Mouse (Mus musculus) frontal cortex, postnatal 14 days (tissue): ENCODE measurements at regions not wholly inside any gene's neighbourhood (a gene's known extent, or its start where the extent isn't known, plus 50 kb on each side); places are given as distances from the start of the nearest gene placed in this dataset.

Experiments used
- DNase-seq, 2 experiments: peaks; one replicate each; pipeline ENCODE4 v3.0.0; 2022; ENCODE audit warnings: low spot score in 2 of 2

DNA sequence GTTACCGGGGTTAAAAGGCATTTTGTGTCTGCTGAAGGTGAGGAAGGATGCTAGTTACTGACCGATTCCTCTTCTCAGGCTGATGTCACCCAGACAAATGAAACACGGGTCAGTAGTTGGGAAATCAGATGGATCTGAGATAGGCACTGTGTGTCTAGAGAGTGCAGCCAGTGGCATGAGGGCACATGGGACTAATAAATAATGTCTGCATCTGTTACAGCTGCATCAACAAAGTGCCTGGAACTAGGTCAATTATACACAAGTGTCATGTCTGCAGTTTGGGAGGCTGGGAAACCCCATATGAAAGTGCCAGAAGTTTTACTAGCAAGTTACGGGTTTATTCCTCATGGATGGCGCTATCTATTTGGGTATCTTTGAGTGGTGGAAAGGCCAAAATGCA is 68.8 kb downstream of the Cxcl12 start:
- no peak for DNase-seq

DNA sequence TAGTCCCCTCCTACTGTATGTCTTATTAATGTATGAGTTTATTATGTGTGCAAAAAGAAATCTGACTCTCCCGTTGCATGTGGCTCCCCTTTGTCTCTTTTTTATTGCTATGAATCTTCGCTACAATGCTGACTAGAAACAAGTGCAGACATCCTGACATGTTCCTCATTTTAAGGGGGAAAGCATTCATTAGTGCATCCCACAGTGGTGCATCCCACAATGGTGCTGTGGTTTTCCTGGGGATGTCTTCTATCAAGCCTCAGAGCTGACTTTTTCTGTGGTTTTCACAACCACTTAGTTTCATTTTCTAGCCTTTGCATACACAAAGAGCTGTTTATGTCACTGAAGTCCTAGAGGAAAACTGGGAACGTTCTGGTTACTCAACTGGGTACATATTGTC is 72.9 kb downstream of the Cxcl12 start:
- DNase-seq, result no peak

DNA sequence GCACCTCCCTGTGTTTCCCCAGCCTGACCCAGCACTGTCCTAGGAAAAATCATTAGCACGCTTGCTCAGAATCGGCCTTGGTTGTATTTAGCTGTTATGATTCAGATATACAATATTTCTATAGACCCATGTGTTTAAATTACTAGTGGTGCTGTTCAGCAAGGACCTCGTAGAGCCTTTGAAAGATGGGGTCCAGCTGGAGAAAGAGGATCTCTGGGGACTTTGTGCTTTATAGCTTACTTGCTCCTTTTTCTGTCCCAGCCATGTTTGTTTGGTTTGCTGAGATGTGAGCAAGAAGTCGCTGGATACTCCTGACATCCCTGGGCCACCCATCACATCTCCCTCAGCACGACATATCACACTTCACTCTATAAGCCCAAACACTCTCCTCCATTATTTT is 77.1 kb downstream of the Cxcl12 start:
- no peak for DNase-seq

DNA sequence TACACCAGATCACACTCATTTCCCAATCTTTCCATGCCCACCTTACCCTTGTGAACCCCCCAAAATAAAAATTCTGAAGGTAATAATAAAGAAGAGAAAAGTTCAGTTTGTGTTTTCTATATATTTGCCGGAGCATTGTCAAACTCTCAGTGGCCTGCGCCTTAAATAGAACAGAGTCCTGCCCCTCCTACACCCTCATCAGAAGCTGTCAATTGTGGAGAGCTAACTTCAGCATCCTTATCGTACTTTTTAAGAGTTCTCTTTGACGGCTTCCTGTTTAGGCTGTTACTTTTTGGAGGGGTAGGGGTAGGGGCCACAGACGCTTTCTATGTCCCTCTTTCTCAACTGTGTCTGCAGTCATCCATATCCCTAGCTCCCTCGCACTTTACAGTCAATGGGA is 77.5 kb downstream of the Cxcl12 start:
- DNase-seq, result no peak

DNA sequence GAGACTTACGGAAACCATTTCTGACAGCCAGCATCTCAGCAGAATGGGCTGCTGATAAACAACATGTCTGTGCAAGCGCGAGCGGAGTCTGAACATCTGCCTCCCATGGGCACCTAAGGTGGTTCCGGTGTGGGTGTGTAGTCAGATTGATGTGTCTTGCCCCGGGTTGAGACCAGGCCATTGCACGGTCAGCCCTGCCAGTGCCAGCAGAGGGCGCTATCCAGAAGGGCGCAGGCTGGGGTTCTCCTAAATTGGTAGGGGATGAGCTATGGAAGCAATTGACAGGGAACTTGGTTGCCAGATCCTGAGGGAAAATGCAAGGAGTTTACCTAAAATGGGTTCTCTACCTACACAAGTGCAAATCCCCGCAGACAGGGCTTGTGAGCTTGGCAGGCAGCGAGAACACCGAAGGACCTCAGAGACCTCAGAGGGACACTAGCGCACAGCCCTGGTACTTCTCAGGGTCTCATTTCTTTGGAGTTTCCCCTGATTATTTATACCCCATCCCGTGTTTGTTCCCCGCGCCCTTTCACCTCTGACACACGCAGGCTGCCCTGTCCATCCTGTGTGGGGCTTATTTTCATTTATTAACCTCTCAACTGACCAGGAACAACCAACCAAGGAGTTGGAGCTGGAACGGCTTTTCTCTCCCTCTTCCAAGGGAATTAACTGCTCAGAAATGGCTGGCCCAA is 81.0 kb downstream of the Cxcl12 start:
- no peak for DNase-seq

DNA sequence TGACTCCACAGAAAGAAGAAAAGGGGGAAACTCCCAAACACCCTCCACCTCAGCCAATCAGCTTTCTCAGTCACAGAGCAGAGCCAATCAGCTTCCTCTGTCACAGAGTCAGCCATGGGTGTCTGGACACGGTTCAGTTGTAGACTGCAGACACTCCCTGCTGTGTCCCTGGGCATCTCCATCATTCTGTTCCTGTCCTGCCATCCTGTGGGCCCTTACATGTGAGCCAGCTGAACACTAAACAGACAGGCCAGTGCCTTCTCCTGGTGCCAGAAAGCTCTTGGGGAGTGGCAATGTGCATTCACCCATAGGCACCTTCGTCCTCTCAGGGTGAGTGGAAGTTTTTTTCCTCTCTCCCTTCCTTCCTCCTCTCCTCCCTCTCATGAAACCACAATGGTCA is 81.7 kb downstream of the Cxcl12 start:
- no peak for DNase-seq

DNA sequence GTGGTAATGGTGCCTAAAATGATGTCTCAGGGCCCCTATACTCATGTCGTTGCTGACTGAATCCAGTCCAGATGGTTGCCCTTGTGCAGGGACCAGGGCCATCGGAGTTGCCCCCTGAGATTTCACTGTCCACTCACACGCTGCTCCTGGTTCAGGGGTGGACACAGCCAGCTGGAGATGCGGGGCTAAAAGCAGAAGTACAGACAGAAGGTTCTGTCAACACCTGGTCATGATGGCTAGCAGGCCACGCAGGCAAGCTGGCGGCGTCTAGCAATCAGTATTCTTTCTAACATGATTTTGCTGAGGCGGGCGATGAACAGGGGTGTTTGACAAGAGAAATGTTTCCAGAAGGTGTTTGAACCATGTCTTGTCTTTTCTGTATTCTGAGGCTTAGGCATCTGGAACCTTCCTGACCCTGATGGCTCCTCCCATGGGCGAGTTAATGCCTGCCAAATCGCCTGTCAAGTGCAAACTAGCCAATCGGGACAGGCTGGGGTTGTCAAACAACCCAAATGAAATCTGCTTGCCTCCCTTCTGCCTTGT is 83.1 kb downstream of the Cxcl12 start:
- DNase-seq, result no peak

DNA sequence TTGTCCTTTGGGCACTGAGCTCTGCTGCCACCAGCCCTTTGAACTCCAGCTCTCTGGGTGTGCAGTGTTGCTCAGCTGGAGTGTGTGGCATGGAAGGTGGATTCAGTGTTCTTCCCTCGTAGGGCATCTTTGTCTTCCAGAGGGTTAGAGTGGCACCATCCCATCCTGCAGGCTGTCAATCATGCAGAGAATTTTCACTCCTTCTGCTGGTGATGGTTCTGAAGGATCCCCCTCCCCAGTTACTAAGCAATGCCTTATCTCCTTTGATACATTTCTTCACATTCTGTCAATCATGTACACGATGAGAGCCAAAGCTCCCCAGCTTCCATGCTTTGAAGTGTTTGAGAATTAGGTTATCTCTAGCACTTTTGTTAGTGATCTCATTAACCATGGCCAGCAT is 84.0 kb downstream of the Cxcl12 start:
- no peak for DNase-seq

DNA sequence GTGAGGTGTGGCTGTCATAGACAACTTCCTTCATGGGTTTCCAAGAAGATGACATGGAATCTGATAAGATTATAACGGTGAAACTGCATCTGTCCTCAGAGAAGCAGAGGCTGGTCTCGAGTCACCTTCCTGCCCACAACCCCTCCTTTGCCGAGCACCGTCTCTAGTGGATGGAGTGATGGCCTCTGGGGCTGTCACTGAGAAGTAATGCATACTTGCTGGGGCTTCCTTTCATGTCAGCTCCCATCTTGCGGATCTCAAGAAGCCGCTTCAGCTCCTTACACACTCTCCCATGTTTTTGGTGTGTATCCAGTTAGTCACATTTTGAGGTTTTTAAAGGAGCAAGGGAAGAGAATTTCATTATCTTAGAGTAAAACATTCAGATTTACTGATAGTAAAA is 84.7 kb downstream of the Cxcl12 start:
- no peak for DNase-seq

DNA sequence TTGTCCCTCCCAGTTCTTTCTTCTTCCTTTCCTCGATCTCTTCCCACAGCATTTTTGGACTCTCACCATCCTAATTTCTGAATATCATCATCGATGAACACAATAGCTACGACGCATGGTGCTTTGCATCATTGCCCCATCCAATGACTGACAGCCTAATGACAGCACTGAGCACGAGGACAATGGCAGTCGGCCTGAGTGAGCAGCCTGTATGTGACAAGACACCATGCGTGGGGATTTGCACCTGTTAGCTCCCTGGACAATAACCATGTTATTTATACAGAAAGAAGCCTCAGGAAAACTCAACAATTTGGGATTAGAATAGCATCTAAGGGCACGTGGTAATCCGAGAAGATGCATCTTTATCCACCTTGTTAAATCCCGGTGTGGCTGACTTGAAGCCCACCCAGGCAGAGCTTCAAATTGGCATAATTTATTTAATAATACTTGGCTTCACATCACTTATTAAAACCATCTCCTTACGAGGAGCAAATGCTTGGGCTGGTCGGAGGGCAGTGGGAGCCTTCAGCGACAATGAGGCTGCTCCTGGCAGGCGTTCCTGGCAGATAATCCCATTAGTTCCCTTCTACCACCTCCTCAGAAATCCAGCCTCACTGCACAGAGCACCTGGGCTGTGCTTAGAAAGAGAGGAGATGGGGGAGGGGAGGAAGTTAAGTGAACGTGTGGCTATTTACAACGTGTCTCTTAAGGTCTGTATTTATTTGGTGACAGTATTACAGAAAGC is 85.4 kb downstream of the Cxcl12 start:
- DNase-seq, result no peak

DNA sequence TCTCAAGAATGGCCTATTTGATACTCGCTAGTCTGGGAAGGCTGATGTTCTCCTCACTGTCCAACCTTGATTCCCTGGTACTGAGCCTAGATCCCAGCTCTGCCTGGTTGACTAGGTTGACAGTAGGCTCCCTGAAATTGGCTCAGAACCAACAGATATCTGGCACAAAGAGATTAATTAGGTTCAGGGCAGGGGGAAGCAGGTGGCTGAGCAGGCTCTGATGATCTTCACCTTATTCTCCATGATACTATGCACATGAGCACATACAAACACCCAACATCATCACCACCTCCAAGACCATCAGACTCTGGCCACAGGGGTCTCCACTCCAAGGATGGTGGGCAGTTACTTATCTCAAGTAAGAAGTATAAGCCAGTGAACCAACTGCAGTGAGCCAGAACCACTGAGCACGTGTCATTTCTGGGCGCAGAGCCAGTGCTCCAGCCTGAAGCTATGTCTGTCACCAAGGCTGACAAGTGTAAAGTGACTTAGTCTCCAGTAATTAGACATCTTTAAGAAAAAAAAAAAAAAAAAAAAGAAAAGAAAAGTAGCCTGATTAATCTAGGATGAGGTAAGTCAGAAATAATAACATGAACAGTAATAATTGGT is 86.4 kb downstream of the Cxcl12 start:
- DNase-seq, result peak; percentile 54 to 59

DNA sequence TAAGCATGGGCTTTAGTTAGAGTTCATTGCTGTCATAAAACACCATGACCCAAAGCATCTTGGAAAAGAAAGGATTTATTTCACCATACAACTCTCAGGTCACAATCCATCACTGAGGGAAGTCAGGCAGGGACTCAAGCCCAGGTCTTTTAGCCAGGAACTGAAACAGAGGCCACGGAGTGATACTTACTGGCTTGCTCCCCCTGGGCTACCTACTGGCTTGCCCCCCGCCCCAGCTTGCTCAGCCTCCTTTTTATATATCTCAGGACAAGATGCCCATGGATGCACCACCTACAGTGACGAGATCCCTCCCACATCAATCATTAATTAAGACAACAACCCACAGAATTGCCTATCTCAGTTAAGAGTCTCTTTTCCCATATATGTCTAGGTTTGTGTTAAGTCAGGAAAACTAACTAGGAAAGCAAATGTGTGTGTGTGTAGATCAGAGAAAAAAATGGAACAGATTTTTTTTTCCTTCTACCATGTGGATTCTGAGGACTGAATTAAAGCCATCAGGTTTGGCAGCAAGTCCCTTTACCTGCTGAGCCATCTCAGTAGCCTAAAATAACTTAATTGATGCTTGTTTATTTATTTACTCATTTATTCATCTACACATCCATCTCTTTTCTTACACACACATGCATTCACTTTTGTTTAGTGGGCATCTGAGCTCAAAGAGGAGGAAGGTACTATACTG is 87.2 kb downstream of the Cxcl12 start:
- no peak for DNase-seq

DNA sequence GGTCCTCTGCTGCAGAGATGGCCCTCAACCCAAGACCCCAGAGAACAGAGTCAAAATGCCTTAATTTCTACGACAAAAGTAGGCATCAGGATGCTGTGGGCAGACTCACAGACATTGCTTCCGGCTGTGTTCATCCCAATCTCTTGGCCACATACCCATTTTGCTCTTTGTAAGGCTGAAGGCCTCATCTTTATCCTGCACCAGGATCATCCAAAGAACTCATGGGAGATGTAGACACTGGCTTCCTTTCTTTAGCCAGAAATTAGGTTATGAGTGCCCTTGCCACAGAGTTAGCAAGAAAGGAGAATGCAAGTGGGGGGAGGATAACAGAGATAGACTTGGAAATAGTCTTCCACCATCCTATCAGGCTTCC is 87.8 kb downstream of the Cxcl12 start:
- DNase-seq, result no peak

DNA sequence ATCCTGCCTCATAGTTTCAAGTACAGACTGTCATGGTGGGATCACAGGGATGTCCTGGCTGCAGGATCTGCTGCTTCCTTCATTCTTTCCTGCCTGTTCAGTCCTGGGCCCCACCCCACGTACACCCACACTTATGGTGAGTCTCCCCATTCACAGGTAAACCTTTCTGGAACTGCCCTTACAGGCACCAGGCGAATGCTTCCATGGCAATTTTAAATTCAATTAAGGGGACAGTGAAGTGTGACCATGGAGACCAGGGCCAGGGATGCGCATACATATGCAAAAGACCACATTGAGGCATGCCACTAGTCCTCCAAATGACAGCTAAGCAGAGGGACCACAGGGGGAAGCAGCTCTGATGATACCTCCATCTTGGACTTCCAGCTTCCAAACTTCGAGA is 89.3 kb downstream of the Cxcl12 start:
- DNase-seq, result no peak

DNA sequence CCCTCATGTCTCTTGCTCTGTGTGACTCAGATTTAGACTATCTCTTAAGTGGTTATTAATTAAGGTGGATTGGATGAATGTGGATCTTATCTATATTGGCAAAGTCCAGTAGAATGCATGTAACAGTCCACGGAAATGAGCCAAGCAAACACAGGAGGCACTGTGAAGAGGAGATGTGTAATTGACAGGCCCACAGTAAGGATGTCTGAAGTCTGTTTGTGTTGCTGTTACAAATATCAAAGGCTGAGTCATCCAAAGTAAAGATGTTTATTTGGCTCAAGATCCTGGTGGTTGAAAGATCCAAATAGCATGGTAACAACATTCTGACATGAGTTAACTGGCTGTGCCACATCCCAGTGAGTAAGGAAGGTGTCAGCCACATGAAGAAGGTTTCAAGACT is 99.6 kb downstream of the Cxcl12 start:
- DNase-seq, result no peak

DNA sequence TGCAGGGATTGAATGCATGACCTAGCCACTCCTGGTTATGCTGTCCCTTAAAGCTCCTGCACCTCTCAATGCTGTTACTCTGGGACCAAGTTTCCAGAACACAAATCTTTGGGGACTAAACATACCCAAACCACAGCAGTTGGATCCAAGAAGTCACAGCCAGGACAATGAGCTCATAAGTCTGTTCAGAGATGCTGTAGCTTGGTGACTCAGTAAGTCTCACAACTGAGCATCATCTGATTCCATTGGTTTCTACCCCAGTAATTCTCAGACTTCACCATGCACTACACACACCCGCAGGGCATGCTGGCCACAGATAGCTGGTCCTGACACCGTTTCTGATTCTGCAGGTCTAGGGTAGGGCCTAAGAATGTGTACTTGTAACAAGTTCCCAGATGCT is 100.0 kb downstream of the Cxcl12 start:
- DNase-seq, result no peak

DNA sequence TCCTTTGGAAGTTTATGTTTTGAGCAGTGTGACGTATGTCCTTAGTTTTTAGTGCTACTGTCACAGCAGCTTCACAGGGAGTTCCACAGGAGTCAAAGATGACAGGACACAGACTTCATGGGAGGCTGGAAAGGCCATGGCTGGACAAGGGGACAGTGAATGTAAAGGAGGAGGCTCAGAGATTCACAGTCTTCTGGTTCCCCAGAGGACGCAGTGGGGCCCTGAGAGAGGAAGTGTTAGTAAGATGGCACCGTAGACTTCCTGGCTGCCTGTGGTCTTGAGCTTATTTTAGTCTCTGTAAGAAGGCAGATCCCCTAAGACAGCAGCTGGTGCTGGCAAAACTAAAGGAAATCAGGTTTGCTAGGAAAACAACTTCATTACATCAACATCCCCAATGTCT is 101.9 kb downstream of the Cxcl12 start:
- DNase-seq, result no peak

DNA sequence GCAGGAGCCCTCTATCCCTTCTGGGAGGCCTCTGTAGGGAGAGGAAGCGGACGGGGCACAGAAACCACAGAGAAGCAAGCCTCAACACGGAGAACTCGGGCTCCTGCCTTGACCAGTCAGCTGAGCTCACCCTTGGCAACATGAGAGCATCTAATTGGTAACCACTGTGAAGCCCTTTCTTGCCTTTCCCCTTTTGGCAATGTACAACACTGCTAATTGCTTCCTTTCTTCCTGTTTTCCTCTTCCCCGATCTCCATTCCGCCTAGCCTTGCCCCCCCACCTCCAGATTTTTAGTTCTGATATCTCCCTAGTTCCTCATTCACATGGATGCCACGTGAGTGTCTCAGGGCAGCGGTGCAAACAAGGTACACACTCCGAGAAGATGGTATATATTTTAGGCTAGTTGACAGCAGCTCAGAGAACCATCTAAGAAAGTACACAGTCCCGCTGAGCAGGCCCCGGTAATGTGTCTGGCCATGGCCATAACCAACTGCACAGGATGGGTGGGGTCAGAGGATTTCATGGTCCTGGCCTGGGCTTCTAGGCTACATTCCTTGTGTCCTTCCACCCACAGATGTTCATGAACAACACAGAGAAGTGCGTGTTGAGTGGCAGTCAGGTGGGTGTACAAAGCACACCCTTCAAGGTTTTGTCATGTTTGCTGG is 103.4 kb downstream of the Cxcl12 start:
- DNase-seq, result no peak

DNA sequence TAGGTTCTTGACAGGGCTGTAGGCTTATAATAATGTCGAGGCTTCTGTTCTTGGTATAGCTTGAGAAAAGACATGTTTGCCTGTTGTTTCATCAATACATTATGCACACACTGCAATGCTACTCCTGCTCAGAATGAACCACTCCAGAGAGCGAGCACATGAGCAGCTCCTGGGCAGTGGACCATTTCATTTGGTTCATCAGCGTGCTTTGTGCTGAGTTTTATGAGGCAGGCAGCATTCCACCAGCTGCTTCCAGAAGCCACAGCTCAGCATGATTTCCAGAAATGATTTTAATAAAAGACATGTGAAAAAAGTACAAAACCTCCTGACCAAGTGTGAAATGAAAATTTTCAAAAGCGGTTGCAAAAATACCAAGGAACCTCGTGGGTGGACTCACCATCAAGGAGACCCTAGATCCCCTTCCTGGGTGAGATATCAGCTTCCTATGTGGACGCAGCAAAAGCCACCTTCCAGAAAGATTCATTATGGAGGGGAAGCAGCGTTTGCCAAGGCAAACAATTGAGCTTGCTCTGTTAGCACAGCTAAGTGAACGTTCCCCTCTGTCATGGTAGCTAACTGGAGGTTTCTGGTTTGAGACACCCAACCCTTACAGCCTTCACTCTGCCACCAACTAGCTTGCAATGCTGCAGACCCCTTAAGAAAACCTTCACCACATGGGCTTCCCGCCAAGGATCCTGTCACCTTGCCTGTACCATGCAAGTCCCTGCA is 104.1 kb downstream of the Cxcl12 start:
- no peak for DNase-seq

DNA sequence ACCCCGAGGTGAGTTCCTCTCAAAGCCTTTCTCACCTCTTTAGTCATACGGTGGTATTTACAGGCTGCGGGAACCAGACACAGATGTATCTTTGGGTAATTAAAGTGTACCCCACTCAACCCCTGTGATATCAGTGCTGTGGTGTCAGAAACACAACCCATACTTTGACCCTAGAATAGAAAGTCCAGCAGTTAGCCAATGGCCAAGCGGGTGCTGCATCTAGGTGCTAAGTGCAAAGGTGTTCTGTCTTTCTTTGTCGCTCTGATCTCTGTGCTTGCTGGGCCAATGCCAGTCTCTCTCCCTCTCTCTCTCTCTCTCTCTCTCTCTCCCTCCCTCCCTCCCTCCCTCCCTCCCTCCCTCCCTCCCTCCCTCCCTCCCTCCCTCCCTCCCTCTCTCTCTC is 107.6 kb downstream of the Cxcl12 start:
- DNase-seq, result no peak

DNA sequence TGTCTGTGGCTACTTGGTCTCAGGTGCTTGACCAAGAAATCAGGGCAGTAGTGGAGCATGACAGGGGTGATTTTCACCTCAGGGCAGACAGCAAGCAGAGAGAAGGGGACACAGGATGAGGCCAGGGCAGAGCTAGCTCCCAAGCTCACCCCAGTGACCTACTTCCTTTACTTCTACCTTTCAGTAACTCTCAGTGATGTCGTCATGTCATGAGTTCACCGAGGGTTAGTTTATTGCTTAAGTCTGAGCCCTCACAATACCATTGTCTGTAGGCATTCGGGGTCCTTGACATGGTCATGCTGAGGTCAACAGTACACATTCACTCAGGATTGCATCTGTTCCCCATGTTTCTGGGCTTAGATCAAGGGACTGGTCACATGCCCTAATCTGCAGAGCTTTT is 108.5 kb downstream of the Cxcl12 start:
- DNase-seq, result no peak
